Mouse (Mus musculus): ENCODE measurements at regions not wholly inside any gene's neighbourhood (a gene's known extent, or its start where the extent isn't known, plus 50 kb on each side); places are given as distances from the start of the nearest gene placed in this dataset.

GRCm38 (mm10) chr16:87278518-87278917 lies 75.5 kb upstream of the N6amt1 start:
- no peak for TF ChIP-seq CTCF (IDR thresholded peaks at IDR 0.05; ENCODE audit: low read depth)
- no peak for TF ChIP-seq EP300 (IDR thresholded peaks at IDR 0.05; ENCODE audit: low read depth)

All from liver, postnatal 0 days (tissue).